Mouse (Mus musculus): ENCODE measurements around the gene Csnk2a2. TPM values are rescaled to one million over a fixed set of nuclear protein-coding genes. Genes with fewer than 3 reads are reported as not detected.

Gene Csnk2a2
- polyA plus RNA-seq, 1 experiment from 2014 or later = 12.9 TPM

DNA sequence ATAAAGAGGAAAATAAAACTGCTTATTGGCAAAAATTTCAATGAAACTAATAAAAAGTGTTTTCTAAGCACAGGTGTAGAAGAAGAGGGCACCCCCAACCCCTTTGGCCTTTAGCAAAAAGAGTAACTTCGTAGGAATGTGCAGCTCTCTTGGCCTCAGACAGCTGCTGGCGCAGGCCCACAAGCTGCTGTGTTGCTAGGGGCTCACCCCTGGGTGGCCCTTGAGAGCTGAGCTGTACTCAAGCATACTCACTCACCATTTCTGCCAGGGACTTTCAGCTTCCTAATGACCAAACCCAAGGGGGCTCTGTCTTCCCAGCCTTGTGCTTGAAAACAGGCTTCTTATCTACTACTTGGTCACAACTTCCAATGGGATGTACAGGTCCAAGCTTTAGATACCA lies 23.3 kb downstream of the Csnk2a2 start:
- Histone ChIP-seq H3K9me3 (replicated peaks) (no peaks in the 10 kb centered on the region), H3K9ac (no peak overlapping the region), H3K4me3 (no peak overlapping the region), H3K27ac (no peak overlapping the region), H3K27me3 (no peaks in the 10 kb centered on the region), H3K36me3 (peaks cover 43% of the 10 kb centered on the region), H3K4me1 (no peaks in the 10 kb centered on the region), H3K4me2 (replicated peaks) (no peak overlapping the region)
- WGBS = 94% methylated on average over 2 of the region's 2 CpGs
- ATAC-seq (ENCODE audit: low FRiP score) = no peak

DNA sequence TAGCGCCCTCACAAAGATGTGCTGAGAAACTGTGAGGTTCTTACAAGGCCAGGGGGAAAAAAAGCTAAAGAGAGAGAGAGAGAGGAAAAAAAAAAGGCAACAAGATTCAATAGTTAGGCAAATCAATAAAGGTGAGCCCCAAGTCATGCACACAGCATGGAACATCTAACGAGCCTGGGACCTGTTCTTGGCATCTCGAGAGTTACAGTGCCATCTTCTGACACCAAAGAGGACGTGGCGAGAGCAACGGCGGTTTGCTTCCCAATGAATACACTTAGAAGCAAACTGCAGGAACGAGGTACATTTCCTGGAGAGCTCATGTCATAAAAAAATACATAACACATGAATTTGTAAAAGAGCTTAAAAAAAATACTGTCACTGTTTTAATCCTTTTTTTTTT lies 37.3 kb downstream of the Csnk2a2 start:
- H3K4me2 ChIP-seq (replicated peaks) = no peak overlapping the region
- H3K36me3 ChIP-seq = peaks cover 90% of the 10 kb centered on the region
- ATAC-seq (ENCODE audit: low FRiP score) = no peak
- H3K27me3 ChIP-seq = no peaks in the 10 kb centered on the region
- H3K9me3 ChIP-seq (replicated peaks) = no peaks in the 10 kb centered on the region
- no peak overlapping the region for H3K9ac ChIP-seq
- no peaks in the 10 kb centered on the region for H3K4me1 ChIP-seq
- H3K4me3 ChIP-seq = no peak overlapping the region
- H3K27ac ChIP-seq = no peak overlapping the region
- 79% methylated on average over 8 of the region's 8 CpGs for WGBS

DNA sequence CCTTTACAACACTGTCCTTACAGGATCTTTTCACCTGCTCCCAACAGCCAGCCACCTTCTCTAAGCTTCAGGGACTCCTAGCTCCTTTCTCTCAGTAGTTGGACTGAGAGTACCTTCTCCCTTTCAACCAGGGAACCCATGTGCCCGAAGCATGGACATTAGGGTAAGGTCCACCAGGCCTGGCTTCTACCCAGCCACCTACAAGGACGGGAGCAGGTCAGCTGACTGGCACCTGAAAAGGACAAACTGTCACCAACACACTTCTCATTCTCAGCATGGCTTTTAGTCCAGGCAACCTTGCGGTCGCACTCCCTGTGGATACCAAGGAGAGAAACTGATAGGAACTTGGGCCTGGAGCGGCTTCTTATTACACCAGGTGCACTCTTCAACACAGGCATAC lies 39.6 kb downstream of the Csnk2a2 start:
- no peak overlapping the region for H3K27ac ChIP-seq
- no peaks in the 10 kb centered on the region for H3K27me3 ChIP-seq
- no peaks in the 10 kb centered on the region for H3K9me3 ChIP-seq (replicated peaks)
- H3K4me1 ChIP-seq = no peaks in the 10 kb centered on the region
- no peak overlapping the region for H3K4me3 ChIP-seq
- H3K9ac ChIP-seq = no peak overlapping the region
- H3K4me2 ChIP-seq (replicated peaks) = no peak overlapping the region
- 94% methylated on average over 5 of the region's 5 CpGs for WGBS
- H3K36me3 ChIP-seq = peaks cover 80% of the 10 kb centered on the region
- ATAC-seq (ENCODE audit: low FRiP score) = no peak

DNA sequence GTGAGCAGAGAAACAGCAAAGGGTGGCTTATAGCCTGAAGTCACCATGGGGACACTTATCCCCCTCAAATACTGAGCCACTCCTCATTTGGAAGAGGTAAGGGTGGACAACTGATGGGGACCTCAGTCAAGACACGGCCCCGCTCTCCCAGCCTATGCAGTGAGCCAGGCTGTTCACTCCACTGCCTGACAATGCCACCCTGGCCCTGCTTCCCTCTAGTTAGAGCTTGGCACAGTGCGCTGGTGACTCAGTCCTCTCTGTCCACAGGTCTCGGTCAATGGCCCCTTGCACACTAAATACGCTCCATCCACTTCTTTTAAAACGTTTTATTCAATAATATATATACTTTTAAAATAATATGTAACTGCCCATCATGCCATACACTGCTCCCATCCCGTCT lies 42.2 kb downstream of the Csnk2a2 start:
- Histone ChIP-seq H3K27me3 (no peaks in the 10 kb centered on the region), H3K4me3 (no peak overlapping the region), H3K9me3 (replicated peaks) (no peaks in the 10 kb centered on the region), H3K27ac (no peak overlapping the region), H3K36me3 (peaks cover 57% of the 10 kb centered on the region), H3K4me2 (replicated peaks) (no peak overlapping the region), H3K9ac (no peak overlapping the region), H3K4me1 (no peaks in the 10 kb centered on the region)
- WGBS = 92% methylated on average over 7 of the region's 7 CpGs
- no peak for ATAC-seq (ENCODE audit: low FRiP score)

DNA sequence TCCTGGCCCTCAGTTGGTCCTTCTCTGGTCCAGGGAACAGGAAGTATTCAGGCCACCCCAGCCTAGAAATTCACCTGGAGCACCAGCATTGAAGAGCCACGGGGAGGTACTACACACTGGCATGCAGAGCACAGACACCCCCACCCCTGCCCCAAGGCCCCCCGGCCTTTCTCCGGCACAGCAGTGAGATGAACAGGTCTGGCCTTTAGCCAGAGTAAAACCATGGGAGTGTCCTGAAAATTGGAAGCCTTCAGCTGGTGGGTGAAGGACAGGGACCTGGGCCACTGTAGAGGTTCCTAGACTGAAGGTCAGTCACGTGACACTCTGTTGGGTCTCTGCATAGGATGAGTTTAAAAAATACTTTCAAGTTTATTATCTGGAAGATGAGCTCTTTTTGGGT lies 44.8 kb downstream of the Csnk2a2 start:
- 96% methylated on average over 4 of the region's 4 CpGs for WGBS
- no peaks in the 10 kb centered on the region for H3K9me3 ChIP-seq (replicated peaks)
- no peak for ATAC-seq (ENCODE audit: low FRiP score)
- no peak overlapping the region for H3K9ac ChIP-seq
- peaks cover 36% of the 10 kb centered on the region for H3K36me3 ChIP-seq
- no peaks in the 10 kb centered on the region for H3K4me1 ChIP-seq
- no peak overlapping the region for H3K4me2 ChIP-seq (replicated peaks)
- no peak overlapping the region for H3K4me3 ChIP-seq
- H3K27me3 ChIP-seq = no peaks in the 10 kb centered on the region
- H3K27ac ChIP-seq = no peak overlapping the region

DNA sequence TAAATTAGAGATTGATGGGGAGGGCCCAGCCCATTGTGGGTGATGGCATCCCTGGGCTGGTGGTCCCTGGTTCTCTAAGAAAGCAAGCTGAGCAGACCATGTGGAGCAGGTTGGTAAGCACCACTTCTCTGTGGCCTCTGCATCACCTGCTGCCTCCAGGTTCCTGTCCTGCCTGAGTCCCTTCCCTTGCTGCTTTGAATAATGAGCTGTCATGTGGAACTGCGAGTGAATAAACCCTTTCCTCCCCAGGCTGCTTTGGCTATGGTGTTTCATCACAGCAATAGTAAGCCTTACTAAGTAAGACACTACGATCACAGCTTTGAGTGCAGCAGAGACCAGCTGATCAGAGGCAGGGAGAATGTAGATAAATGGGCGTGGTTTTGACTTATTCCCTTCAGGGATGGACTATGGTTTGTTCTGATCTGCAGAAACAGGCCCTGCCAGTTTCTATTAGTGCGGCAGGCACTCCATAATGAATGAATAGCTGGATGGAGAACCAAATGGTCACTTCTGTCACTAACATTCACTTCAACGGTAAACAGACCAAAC lies 48.3 kb downstream of the Csnk2a2 start:
- H3K4me2 ChIP-seq (replicated peaks) = no peak overlapping the region
- peaks cover 3% of the 10 kb centered on the region; the same call in 1 of the 2 replicates for H3K36me3 ChIP-seq
- H3K27ac ChIP-seq = no peak overlapping the region
- H3K9me3 ChIP-seq (replicated peaks) = no peaks in the 10 kb centered on the region
- WGBS = 59% methylated on average over 5 of the region's 5 CpGs
- H3K27me3 ChIP-seq = no peaks in the 10 kb centered on the region
- H3K4me3 ChIP-seq = no peak overlapping the region
- no peak overlapping the region for H3K9ac ChIP-seq
- ATAC-seq (ENCODE audit: low FRiP score) = no peak
- H3K4me1 ChIP-seq = no peaks in the 10 kb centered on the region

DNA sequence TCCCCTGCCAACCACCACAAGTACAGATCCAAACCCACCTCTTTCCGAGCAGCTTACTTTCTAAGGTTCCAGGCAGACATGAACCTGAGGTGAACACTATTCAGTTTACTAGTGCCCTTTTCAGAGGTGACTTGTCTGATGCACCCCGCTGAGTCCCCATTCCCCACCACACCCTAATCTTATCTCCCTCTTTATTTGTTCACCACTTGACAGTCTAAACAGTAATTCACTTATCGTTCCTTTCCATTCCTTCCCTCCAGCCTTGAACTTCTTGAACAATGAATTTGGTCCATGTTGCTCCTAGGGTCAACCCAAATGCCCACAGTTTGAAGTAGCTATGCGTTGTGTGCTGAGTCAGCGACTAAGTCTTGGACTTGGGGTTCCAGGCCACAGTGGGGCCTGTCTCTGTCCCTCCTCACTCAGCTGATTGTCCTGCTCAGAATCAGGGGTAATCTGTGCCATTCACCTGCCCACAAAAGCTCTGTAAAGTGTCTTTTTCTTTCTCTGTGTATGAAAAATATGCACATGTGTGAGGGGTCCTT lies 49.6 kb downstream of the Csnk2a2 start:
- Histone ChIP-seq H3K9me3 (replicated peaks) (no peaks in the 10 kb centered on the region), H3K36me3 (no peaks in the 10 kb centered on the region), H3K4me1 (no peaks in the 10 kb centered on the region), H3K4me2 (replicated peaks) (no peak overlapping the region), H3K4me3 (no peak overlapping the region), H3K27me3 (no peaks in the 10 kb centered on the region), H3K27ac (no peak overlapping the region), H3K9ac (no peak overlapping the region)
- no peak for ATAC-seq (ENCODE audit: low FRiP score)
- 89% methylated on average over 5 of the region's 5 CpGs for WGBS

DNA sequence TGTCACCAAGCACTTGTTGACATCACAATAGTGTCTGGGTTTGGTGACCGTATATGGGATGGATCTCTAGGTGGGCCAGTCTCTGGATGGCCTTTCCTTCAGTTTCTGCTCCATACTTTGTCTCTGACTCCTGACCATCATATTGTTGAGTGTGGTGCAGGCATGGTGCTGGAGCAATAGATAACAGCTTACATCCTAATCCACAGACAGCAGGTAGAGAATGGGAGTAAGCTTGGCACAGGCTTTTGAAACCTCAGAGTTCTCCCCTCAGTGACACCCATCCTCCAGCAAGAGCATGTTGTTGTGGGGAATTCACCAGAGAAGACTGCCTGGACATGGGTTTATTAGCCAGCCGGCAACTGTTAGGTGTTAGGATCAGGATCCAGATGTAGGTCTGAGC lies 50.4 kb downstream of the Csnk2a2 start:
- WGBS = 93% methylated on average over 2 of the region's 2 CpGs
- no peak for ATAC-seq (ENCODE audit: low FRiP score)
- H3K9me3 ChIP-seq (replicated peaks) = no peaks in the 10 kb centered on the region

DNA sequence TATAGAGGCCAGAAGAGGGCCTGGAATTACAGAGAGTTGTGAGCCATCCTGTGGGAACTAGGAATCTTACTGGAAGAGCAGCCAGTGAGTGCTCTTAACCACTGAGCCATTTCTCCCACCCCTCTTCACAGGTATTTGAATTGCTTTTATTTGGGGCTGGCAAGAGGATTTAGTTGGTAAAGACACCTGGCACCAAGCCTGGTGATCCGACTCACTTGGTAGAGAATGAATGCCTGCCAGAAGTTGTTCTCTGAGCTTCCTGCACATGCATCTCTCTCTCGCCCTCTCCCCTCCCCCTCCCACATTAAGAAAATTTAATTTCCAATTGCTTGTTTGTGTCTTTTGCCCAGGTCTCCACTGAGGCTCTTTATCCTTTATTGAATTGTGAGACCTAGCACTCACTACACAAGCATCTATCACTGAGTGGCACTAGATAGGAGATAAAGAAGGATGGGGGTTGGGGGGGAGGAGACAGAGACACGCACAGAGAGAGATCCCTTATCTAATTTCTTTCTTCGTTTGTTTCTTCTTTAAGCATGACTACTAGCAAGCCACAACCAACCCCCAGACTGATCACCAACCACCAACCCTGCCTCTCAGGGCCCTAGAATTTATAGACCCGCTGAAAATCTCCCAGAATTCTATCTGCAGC lies 52.4 kb downstream of the Csnk2a2 start:
- Histone ChIP-seq H3K4me1 (peaks cover 15% of the 10 kb centered on the region), H3K27me3 (no peaks in the 10 kb centered on the region), H3K4me2 (replicated peaks) (no peak overlapping the region), H3K9ac (no peak overlapping the region), H3K36me3 (no peaks in the 10 kb centered on the region), H3K4me3 (no peak overlapping the region), H3K9me3 (replicated peaks) (no peaks in the 10 kb centered on the region), H3K27ac (no peak overlapping the region)
- WGBS = 65% methylated on average over 5 of the region's 5 CpGs
- ATAC-seq (ENCODE audit: low FRiP score) = no peak

More for the DNA sequence above, 50.4 kb downstream of the Csnk2a2 start:
- no peaks in the 10 kb centered on the region for H3K4me1 ChIP-seq
- H3K36me3 ChIP-seq = no peaks in the 10 kb centered on the region
- no peak overlapping the region for H3K4me3 ChIP-seq
- H3K9ac ChIP-seq = no peak overlapping the region
- H3K4me2 ChIP-seq (replicated peaks) = no peak overlapping the region
- no peak overlapping the region for H3K27ac ChIP-seq
- H3K27me3 ChIP-seq = no peaks in the 10 kb centered on the region

DNA sequence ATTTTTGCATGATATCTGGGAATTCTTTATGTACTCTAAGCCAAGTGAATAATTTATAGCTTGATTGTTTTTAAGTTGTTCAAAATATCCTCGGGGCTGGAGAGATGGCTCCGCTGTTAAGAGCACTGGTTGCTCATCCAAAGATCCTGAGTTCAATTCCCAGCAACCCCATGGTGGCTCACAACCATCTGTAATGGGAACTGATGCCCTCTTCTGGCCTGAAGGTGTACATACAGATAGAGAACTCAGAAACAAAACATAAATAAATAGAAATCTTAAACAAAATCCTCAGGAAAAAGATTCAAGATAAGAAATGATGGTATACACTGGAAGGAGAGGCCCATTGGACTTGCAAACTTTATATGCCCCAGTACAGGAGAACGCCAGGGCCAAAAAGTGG lies 53.9 kb downstream of the Csnk2a2 start:
- H3K9ac ChIP-seq = no peak overlapping the region
- H3K4me3 ChIP-seq = no peak overlapping the region
- no peaks in the 10 kb centered on the region for H3K36me3 ChIP-seq
- WGBS = 87% methylated on average over 3 of the region's 3 CpGs
- no peak overlapping the region for H3K27ac ChIP-seq
- H3K9me3 ChIP-seq (replicated peaks) = no peaks in the 10 kb centered on the region
- no peak overlapping the region for H3K4me2 ChIP-seq (replicated peaks)
- peaks cover 28% of the 10 kb centered on the region for H3K4me1 ChIP-seq
- no peaks in the 10 kb centered on the region for H3K27me3 ChIP-seq
- no peak for ATAC-seq (ENCODE audit: low FRiP score)

DNA sequence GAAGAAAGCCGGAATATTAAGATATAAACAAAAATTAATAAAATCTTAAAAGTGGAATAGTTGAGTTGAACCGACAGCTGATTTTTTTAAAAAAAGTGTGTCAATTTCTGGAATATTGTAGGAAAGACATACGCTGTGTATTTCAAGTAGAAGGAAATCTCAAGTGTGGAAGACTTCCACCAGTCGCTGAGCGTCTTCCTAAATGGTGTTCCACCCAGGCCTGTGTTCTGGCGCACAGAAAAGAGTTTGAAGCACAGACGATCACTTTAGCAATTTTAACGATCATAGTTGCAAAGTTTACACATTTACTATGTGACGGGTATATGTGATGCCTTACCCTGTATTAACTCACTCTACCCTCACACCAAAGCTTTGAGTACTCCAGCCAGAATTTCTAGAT lies 54.4 kb downstream of the Csnk2a2 start:
- peak overlapping the region; percentile 43 for H3K4me2 ChIP-seq (replicated peaks)
- H3K27me3 ChIP-seq = no peaks in the 10 kb centered on the region
- no peaks in the 10 kb centered on the region for H3K36me3 ChIP-seq
- WGBS = 96% methylated on average over 9 of the region's 9 CpGs
- no peak overlapping the region for H3K4me3 ChIP-seq
- H3K9me3 ChIP-seq (replicated peaks) = no peaks in the 10 kb centered on the region
- no peak for ATAC-seq (ENCODE audit: low FRiP score)
- peaks cover 32% of the 10 kb centered on the region for H3K4me1 ChIP-seq
- H3K9ac ChIP-seq = no peak overlapping the region
- no peak overlapping the region for H3K27ac ChIP-seq

DNA sequence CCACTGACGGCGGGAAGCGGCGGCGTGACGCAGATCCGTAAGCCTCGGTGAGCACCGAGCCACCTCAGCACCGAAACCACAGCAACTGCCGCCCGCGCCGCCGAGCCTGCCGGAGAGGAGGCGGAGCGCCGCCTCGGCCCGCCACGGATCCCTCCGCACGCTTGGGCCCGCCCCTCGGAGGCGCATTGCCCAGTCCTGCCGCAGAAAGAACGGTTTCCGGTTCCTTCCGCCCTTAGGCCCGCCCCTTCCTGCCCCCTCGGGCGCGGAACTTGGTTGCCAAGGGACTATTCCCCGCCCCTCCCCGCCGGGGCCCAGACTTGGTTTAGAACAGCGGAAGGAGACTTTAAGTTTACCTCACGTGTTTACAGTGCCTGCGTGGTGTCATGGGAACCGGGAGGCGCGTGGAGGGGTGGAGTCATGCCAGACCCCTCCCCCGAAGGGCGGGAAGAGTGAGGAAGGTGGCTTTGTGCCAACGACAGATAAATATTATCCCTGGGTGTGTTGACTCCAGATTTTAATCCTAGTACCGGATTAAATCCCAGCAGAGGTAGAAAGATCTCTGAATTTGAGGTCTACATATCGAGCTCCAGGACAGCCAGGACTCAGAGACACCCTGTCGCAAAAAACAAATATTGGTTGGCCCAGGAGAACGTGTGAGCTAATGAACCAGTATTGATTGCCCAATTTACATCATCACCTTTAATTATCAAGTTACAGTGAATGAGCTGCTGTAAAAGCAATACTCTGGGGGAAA lies 55.0 kb downstream of the Csnk2a2 start, which contains the start of gene Cfap20:
TSS of gene Cfap20 (minus strand) at position 184 of the 754 bp plus-strand sequence.
- Histone ChIP-seq H3K4me2 (replicated peaks) (peak within 1 kb of the TSS; percentile 89), H3K36me3 (no peaks in the 10 kb centered on the region), H3K9ac (peak within 1 kb of the TSS; percentile 93), H3K27me3 (no peaks in the 10 kb centered on the region), H3K4me3 (peak within 1 kb of the TSS; percentile 90), H3K27ac (peak within 1 kb of the TSS; percentile 91), H3K9me3 (replicated peaks) (no peaks in the 10 kb centered on the region), H3K4me1 (peaks cover 38% of the 10 kb centered on the region)
- 1% methylated on average over 42 of the region's 51 CpGs for WGBS
- ATAC-seq (ENCODE audit: low FRiP score) = peak; percentile 97
